Mouse (Mus musculus) cerebellum, adult 8-10 months (tissue): ENCODE results near the gene Mab21l1.
A peak's percentile ranks its signal among the peaks of the same experiment; 100 is the strongest.

Source experiments
- DNase-seq: peaks from one replicate; pipeline ENCODE4 v3.0.0; 2022

Mab21l1 gene

GRCm38 (mm10) chr3:55780120-55781070 lies 1.9 kb upstream of the Mab21l1 start:
- DNase-seq, result peak; percentile 77

- peak; percentile 50 for DNase-seq
These were observed 768 bp upstream of the Mab21l1 start for GRCm38 (mm10) chr3:55781429-55782055.

GRCm38 (mm10) chr3:55782771-55783170 lies 461 bp downstream of the Mab21l1 start:
- DNase-seq, result no peak

GRCm38 (mm10) chr3:55783171-55784081 lies 1.1 kb downstream of the Mab21l1 start:
- peak; percentile 70 for DNase-seq

- DNase-seq, result no peak
These were observed 1.8 kb downstream of the Mab21l1 start for GRCm38 (mm10) chr3:55784101-55784500.

GRCm38 (mm10) chr3:55785266-55785980 lies 3.1 kb downstream of the Mab21l1 start:
- DNase-seq, result no peak

- DNase-seq, result peak; percentile 43
These were observed 3.8 kb downstream of the Mab21l1 start for GRCm38 (mm10) chr3:55785981-55786725.

- peak; percentile 42 for DNase-seq
These were observed 4.7 kb downstream of the Mab21l1 start for GRCm38 (mm10) chr3:55786835-55787486.

GRCm38 (mm10) chr3:55787487-55788213 lies 5.3 kb downstream of the Mab21l1 start:
- peak; percentile 67 for DNase-seq

GRCm38 (mm10) chr3:55788214-55788586 lies 5.9 kb downstream of the Mab21l1 start:
- no peak for DNase-seq

- no peak for DNase-seq
These were observed 6.4 kb downstream of the Mab21l1 start for GRCm38 (mm10) chr3:55788621-55789201.

- no peak for DNase-seq
These were observed 7.5 kb downstream of the Mab21l1 start for GRCm38 (mm10) chr3:55789856-55790255.

- DNase-seq, result no peak
These were observed 8.3 kb downstream of the Mab21l1 start for GRCm38 (mm10) chr3:55790609-55791008.

- peak; percentile 50 for DNase-seq
These were observed 9.9 kb downstream of the Mab21l1 start for GRCm38 (mm10) chr3:55792251-55792650.

- DNase-seq, result peak; percentile 66
These were observed 11.7 kb downstream of the Mab21l1 start for GRCm38 (mm10) chr3:55793842-55794575.

- no peak for DNase-seq
These were observed 12.5 kb downstream of the Mab21l1 start for GRCm38 (mm10) chr3:55794768-55795167.

- DNase-seq, result no peak
These were observed 32.8 kb downstream of the Mab21l1 start for GRCm38 (mm10) chr3:55814993-55815625.

- no peak for DNase-seq
These were observed 33.8 kb downstream of the Mab21l1 start for GRCm38 (mm10) chr3:55816096-55816495.
